Mouse (Mus musculus) kidney, adult 2 months (tissue): Measurements from ENCODE around the gene Ccdc80.
A peak's percentile ranks its signal among the peaks of the same experiment; 100 is the strongest.

Experiments
- CTCF ChIP-seq: fragments of 200-500 bp; conservative IDR thresholded peaks from 2 replicates; pipeline ENCODE4 v1.5.1; 2011; ENCODE audit warnings: low read depth, mild to moderate bottlenecking, control low read depth, low read length, moderate library complexity, mixed read lengths; ENCODE audit not compliant: insufficient read depth, insufficient read length
- POLR2A ChIP-seq: fragments of 200-500 bp; IDR thresholded peaks from one replicate; pipeline ENCODE4 v1.6.1; 2011; ENCODE audit warnings: low read depth, low read length, control low read depth

DNA sequence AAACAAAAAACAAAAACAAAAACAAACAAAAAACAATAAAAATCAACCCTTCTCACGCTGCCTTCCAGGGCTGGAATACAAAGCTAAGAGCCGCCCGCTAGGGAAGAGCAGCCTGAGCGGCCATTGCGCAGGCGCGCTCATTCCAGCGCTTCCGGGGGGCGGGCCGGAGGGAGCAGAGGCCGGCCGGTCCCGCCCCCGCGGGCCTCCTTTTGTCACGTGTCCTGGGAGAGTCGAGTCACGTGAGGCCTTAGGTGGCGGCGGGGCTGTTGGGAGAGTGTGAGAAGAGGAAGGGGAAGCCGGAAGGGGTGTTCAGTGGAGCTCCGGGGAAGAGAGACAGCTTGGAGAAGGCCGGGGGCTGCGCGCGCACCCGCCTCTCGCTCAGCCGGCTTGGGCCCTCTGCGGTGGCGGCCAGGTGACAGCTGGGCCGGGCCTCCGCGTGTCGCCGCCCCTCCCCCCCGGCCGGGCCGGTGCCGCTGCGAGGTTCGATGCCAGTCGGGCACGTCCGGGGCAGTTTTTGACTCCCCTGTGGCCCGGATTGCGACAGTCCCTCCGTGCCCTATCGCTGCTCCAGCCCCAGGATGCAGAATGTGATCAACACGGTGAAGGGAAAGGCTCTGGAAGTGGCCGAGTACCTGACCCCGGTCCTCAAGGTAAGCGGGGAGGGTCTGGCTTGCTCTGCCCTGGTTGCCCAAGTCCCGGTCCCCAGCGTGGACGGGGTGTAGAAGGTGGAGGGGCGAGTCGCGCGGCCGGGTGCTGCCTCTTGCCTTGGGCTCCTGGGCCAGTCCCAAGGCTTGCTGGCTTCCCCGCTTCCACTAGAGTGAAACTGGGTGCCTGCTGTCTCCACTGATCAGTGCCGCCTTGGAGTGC lies 65.6 kb downstream of the Ccdc80 start, which contains the start of the genes Slc35a5 and Atg3:
- TF ChIP-seq CTCF = no peak
- peak; percentile 49 for TF ChIP-seq POLR2A
